Mouse (Mus musculus) heart, embryonic 14.5 days (tissue): ENCODE measurements around the gene Fam71d. TPM values are rescaled to one million over a fixed set of nuclear protein-coding genes. Genes with fewer than 3 reads are reported as not detected.

Experiments
- ATAC-seq: fragments of 200-750 bp; cut with Nextera tagmentation; 2 replicates; pipeline ENCODE4 v1.8.0; 2017; ENCODE audit warnings: low read depth, moderate TSS enrichment; ENCODE audit not compliant: insufficient number of reproducible peaks, insufficient read depth, low FRiP score
- H3K27ac ChIP-seq, 2 experiments: fragments of 200-500 bp in 1 of 2; fragments of 300-500 bp in 1 of 2; sonication (generic) in 1 of 2; replicated peaks in 1 of 2; 2 replicates each; pipeline ENCODE4 v1.5.1; 2012 to 2014; ENCODE audit warnings: low read depth in 2 of 2, low read length in 2 of 2, control low read depth in 1 of 2, mild to moderate bottlenecking in 1 of 2, mixed read lengths in 1 of 2; ENCODE audit not compliant: control insufficient read depth in 1 of 2, insufficient read depth in 1 of 2
- H3K27me3 ChIP-seq: fragments of 300-500 bp; sonication (generic); 2 replicates; pipeline ENCODE4 v1.6.1; 2014; ENCODE audit warnings: mild to moderate bottlenecking, low read length, control low read depth; ENCODE audit not compliant: control insufficient read depth, insufficient read depth
- H3K36me3 ChIP-seq: fragments of 300-500 bp; sonication (generic); 2 replicates; pipeline ENCODE4 v1.6.1; 2014; ENCODE audit warnings: mild to moderate bottlenecking, control low read depth, low read length, mixed read lengths; ENCODE audit not compliant: control insufficient read depth, insufficient read depth
- H3K4me1 ChIP-seq, 2 experiments: fragments of 200-500 bp in 1 of 2; fragments of 300-500 bp in 1 of 2; sonication (generic) in 1 of 2; 2 replicates each; pipeline ENCODE4 v1.6.1; 2012 to 2014; ENCODE audit warnings: low read length in 2 of 2, control low read depth in 1 of 2, mixed read lengths in 1 of 2; ENCODE audit not compliant: control insufficient read depth in 2 of 2, insufficient read depth in 2 of 2
- H3K4me2 ChIP-seq: fragments of 300-500 bp; sonication (generic); 2 replicates; pipeline ENCODE4 v1.6.1; 2014; ENCODE audit warnings: mild to moderate bottlenecking, low read length
- H3K4me3 ChIP-seq, 2 experiments: fragments of 200-500 bp in 1 of 2; fragments of 300-500 bp in 1 of 2; sonication (generic) in 1 of 2; 2 replicates each; pipeline ENCODE4 v1.5.1; 2012 to 2014; ENCODE audit warnings: low read length in 2 of 2, mild to moderate bottlenecking in 2 of 2, control low read depth in 1 of 2, low read depth in 1 of 2, moderate library complexity in 1 of 2; ENCODE audit not compliant: control insufficient read depth in 1 of 2, insufficient read depth in 1 of 2
- H3K9ac ChIP-seq: fragments of 300-500 bp; sonication (generic); 2 replicates; pipeline ENCODE4 v1.6.1; 2014; ENCODE audit warnings: mild to moderate bottlenecking, low read length
- H3K9me3 ChIP-seq: fragments of 300-500 bp; sonication (generic); 2 replicates; pipeline ENCODE4 v1.6.1; 2016; ENCODE audit warnings: low read length, control low read depth; ENCODE audit not compliant: control insufficient read depth
- WGBS: fragments of 180-500 bp; shearing (Covaris S2); extraction: QIAGEN DNeasy Blood & Tissue Kit; methylation state at CpG from one replicate; pipeline ENCODE4 v1.1.7; 2014; 5-methylcytosine and 5-hydroxymethylcytosine counted together
- polyA plus RNA-seq: library from polyadenylated mRNA; unstranded; fragments of >200 nt; fragmentation: Nextera tagmentation; extraction: Ambion mirVana; gene quantifications from 2 replicates; pipeline ENCODE4 v1.2.1, GENCODE M21; 2014

The Fam71d gene
- polyA plus RNA-seq: not detected in 2 replicates

GRCm38 (mm10) chr12:78691325-78691724 is at the start of gene Fam71d:
TSS of gene Fam71d (plus strand) at chr12:78691535.
- H3K27me3 ChIP-seq: no peaks in the 10 kb centered on the region
- no peak within 1 kb of the TSS for H3K4me3 ChIP-seq
- no peak within 1 kb of the TSS for H3K9ac ChIP-seq
- no peaks in the 10 kb centered on the region for H3K4me1 ChIP-seq
- WGBS: 61% methylated on average over 1 of the region's 1 CpGs
- no peaks in the 10 kb centered on the region for H3K36me3 ChIP-seq
- H3K27ac ChIP-seq: no peak within 1 kb of the TSS
- H3K9me3 ChIP-seq: no peaks in the 10 kb centered on the region
- ATAC-seq: no peak
- H3K4me2 ChIP-seq: no peak within 1 kb of the TSS

- H3K9ac ChIP-seq: no peak overlapping the region
- H3K27me3 ChIP-seq: no peaks in the 10 kb centered on the region
- no peak overlapping the region for H3K4me3 ChIP-seq
- WGBS: 88% methylated on average over 2 of the region's 2 CpGs
- H3K27ac ChIP-seq: no peak overlapping the region
- H3K4me2 ChIP-seq: no peak overlapping the region
- no peaks in the 10 kb centered on the region for H3K36me3 ChIP-seq
- no peak for ATAC-seq
- peaks cover 2 to 10% of the 10 kb centered on the region in 2 experiments; a peak in 3 of 4 replicates for H3K4me1 ChIP-seq
- no peaks in the 10 kb centered on the region for H3K9me3 ChIP-seq
Observed at GRCm38 (mm10) chr12:78643691-78644090, 47.6 kb upstream of the Fam71d start.

- ATAC-seq: no peak
- Histone ChIP-seq H3K27me3 (no peaks in the 10 kb centered on the region), H3K4me1 (no peaks in the 10 kb centered on the region), H3K4me3 (no peak overlapping the region), H3K9ac (no peak overlapping the region), H3K27ac (no peak overlapping the region), H3K9me3 (no peaks in the 10 kb centered on the region), H3K4me2 (no peak overlapping the region), H3K36me3 (no peaks in the 10 kb centered on the region)
- WGBS: 82% methylated on average over 1 of the region's 1 CpGs
Observed at GRCm38 (mm10) chr12:78645282-78645681, 46.1 kb upstream of the Fam71d start.

DNA sequence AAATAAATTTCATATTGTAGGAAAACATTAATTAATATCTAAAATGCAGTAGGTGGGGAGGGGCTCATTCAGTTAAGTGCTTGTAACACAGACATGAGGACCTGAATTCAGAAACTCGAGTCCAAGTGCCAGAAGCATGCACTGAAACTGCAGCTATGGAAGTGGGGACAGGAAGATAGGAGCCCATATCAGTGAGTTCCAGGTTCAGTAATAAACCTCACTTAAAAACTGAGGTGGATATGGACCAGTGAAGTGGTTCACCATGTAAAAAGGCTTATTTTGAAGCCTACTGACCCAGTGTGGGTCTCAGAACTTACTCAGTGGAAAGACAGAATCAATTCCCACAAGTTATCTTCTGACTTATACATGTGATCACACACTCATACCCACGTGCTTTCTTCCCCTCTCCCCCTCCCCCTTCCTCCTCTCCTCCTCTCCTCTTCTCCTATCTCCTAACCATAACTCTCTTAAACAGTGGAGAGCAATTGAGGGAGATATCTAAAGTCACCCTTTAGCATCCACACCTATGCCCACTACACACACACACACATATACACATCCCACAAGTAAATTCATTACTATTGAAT is 31.5 kb upstream of the Fam71d start:
- Histone ChIP-seq H3K27ac (no peak overlapping the region), H3K4me1 (no peaks in the 10 kb centered on the region), H3K4me2 (no peak overlapping the region), H3K4me3 (no peak overlapping the region), H3K9ac (no peak overlapping the region), H3K9me3 (no peaks in the 10 kb centered on the region), H3K27me3 (no peaks in the 10 kb centered on the region), H3K36me3 (no peaks in the 10 kb centered on the region)
- no peak for ATAC-seq
- WGBS: 21% methylated on average over 2 of the region's 2 CpGs

GRCm38 (mm10) chr12:78678101-78678806 is 13.1 kb upstream of the Fam71d start:
- Histone ChIP-seq H3K36me3 (no peaks in the 10 kb centered on the region), H3K4me2 (no peak overlapping the region), H3K4me1 (no peaks in the 10 kb centered on the region), H3K27ac (no peak overlapping the region), H3K4me3 (no peak overlapping the region), H3K9ac (no peak overlapping the region), H3K27me3 (no peaks in the 10 kb centered on the region), H3K9me3 (no peaks in the 10 kb centered on the region)
- ATAC-seq: no peak
- 88% methylated on average over 5 of the region's 5 CpGs for WGBS

GRCm38 (mm10) chr12:78678807-78679189 is 12.5 kb upstream of the Fam71d start:
- Histone ChIP-seq H3K4me1 (no peaks in the 10 kb centered on the region), H3K4me3 (no peak overlapping the region), H3K4me2 (no peak overlapping the region), H3K27ac (no peak overlapping the region), H3K36me3 (no peaks in the 10 kb centered on the region), H3K27me3 (no peaks in the 10 kb centered on the region), H3K9me3 (no peaks in the 10 kb centered on the region), H3K9ac (no peak overlapping the region)
- no peak for ATAC-seq
- WGBS: 78% methylated on average over 2 of the region's 2 CpGs

DNA sequence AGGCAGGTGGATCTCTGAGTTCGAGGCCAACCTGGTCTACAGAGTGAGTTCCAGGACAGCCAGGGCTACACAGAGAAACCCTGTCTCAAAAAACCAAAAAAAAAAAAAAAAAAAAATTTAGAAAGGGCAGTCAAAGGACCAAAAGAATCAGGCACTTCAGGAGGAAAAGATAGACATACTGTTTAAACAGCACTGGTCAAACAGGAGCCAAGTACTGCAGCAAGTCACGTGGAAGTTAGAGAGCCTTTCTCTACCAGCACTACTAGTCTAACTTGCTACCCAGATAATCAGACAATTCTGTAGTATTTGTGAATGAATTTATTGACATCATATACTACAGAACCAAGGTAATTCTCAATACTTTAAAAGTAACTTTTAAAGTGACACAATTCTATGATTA is 10.3 kb upstream of the Fam71d start:
- Histone ChIP-seq H3K9ac (no peak overlapping the region), H3K4me3 (no peak overlapping the region), H3K9me3 (no peaks in the 10 kb centered on the region), H3K36me3 (no peaks in the 10 kb centered on the region), H3K27ac (no peak overlapping the region), H3K4me2 (no peak overlapping the region), H3K4me1 (no peaks in the 10 kb centered on the region), H3K27me3 (no peaks in the 10 kb centered on the region)
- ATAC-seq: no peak
- WGBS: 88% methylated on average over 2 of the region's 2 CpGs

DNA sequence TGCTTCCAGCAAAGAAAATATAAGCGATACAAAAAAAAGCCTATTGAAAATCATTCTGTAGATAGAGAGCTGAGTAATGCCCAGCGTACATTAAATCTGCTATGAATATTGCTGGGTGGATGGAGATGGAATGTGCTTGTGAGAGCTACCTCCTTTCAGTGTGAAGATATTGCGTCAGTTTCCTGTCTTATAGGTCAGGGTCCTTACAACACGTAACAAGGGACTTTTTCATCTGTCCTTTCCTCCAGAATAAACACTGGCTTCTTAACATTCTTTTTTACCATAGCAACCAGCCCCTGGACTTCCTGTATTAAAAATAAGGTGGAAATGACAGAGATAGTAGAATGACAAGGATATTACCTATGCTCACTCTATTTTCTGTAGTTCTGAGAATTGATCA is 9.1 kb upstream of the Fam71d start:
- no peak overlapping the region for H3K9ac ChIP-seq
- H3K9me3 ChIP-seq: no peaks in the 10 kb centered on the region
- no peaks in the 10 kb centered on the region for H3K36me3 ChIP-seq
- H3K4me1 ChIP-seq: no peaks in the 10 kb centered on the region
- no peak overlapping the region for H3K4me3 ChIP-seq
- H3K4me2 ChIP-seq: no peak overlapping the region
- no peaks in the 10 kb centered on the region for H3K27me3 ChIP-seq
- 69% methylated on average over 4 of the region's 4 CpGs for WGBS
- no peak overlapping the region for H3K27ac ChIP-seq
- ATAC-seq: no peak
